ENCODE assay signal across 18 mouse cellular contexts in genomic region chr7:45169495-45169894, GRCm38 (mm10). TPM values are rescaled to one million over a fixed set of nuclear protein-coding genes. Genes with fewer than 3 reads are reported as not detected.
DNase-seq lines count a peak whose midpoint lies in the region; TF ChIP-seq lines count a peak whose summit lies in the region.
"Had no signal": no experiment of that assay in that cellular context is flagged by ENCODE, and none has a peak within 500 bp of the region (broad histone marks: within the 10 kb centered on the region; RNA-seq: fewer than 3 reads in every experiment).

No protein-coding gene starts in this region.

- peak overlapping the region; percentile 94 for H3K27ac ChIP-seq in layer of hippocampus, adult 2 months
- H3K27ac ChIP-seq: embryonic facial prominence, embryonic 10.5 days; liver, embryonic 13.5 days; midbrain, embryonic 13.5 days; neural tube, embryonic 13.5 days had no signal

- no peak for TF ChIP-seq CTCF in layer of hippocampus, adult 2 months (conservative IDR thresholded peaks at IDR 0.05)

- DNase-seq in layer of hippocampus, adult 11-12 months (ENCODE audit: low spot score): peak; percentile 71
- no peak for DNase-seq in layer of hippocampus, adult 9-10 months (ENCODE audit: low spot score)
- peak; percentile 43 to 47 for DNase-seq in B cell, adult 2 months
- peak; percentile 64 for DNase-seq in cerebellum, adult 8-10 months
- DNase-seq in layer of hippocampus, adult 2 months (ENCODE audit: low spot score in 2 of 2): peak; percentile 77 to 80
- no peak for DNase-seq in urinary bladder, adult 2 months (ENCODE audit: low spot score)
- DNase-seq in urinary bladder, postnatal 4 days (ENCODE audit: low spot score in 2 of 2): no peak
- DNase-seq: kidney, postnatal 36 days; liver, embryonic 13.5 days; lung, postnatal 14 days had no signal

- H3K4me3 ChIP-seq in layer of hippocampus, adult 2 months: peak overlapping the region; percentile 26; the same call in 1 of the 2 replicates
- H3K4me3 ChIP-seq: embryonic facial prominence, embryonic 10.5 days; liver, embryonic 13.5 days; midbrain, embryonic 13.5 days had no signal

RNA-seq across cellular contexts. Expression of gene Slc17a7, which starts 5.7 kb away (rescaled TPM):
- 1,000 to 10,000 TPM; 1,342 to 1,423 TPM for total RNA-seq in layer of hippocampus, adult 2 months (2021)
- polyA plus RNA-seq in urinary bladder, adult 2 months (2012; rRNA removed): 0.03 and 0.04 TPM in 2 replicates
- total RNA-seq: hematopoietic stem cell, adult 5-6 weeks had no signal
- polyA plus RNA-seq: CD4-positive, CD25-positive, alpha-beta regulatory T cell, adult 4 months; intestine, embryonic 16.5 days; liver, embryonic 13.5 days; stomach, embryonic 14.5 days had no signal

RNA-seq across cellular contexts. Expression of gene Gfy, which starts 9.9 kb away (rescaled TPM):
- under 1 TPM in 1 of 2 experiments, not detected in 1; 0.20 TPM for total RNA-seq in layer of hippocampus, adult 2 months (2021)
- polyA plus RNA-seq in urinary bladder, adult 2 months (2012; rRNA removed): 0.03 TPM in 1 of 2 replicates, not detected in the other
- total RNA-seq: hematopoietic stem cell, adult 5-6 weeks had no signal
- polyA plus RNA-seq: CD4-positive, CD25-positive, alpha-beta regulatory T cell, adult 4 months; intestine, embryonic 16.5 days; liver, embryonic 13.5 days; midbrain, embryonic 13.5 days; neural tube, embryonic 13.5 days; stomach, embryonic 14.5 days had no signal

RNA-seq across cellular contexts. Expression of gene Pth2, which starts 11.3 kb away (rescaled TPM):
- not detected for total RNA-seq in layer of hippocampus, adult 2 months (2021)
- not detected in 2 replicates for polyA plus RNA-seq in urinary bladder, adult 2 months (2012; rRNA removed)
- total RNA-seq: hematopoietic stem cell, adult 5-6 weeks; left cerebral cortex, postnatal 36 days had no signal
- polyA plus RNA-seq: CD4-positive, CD25-positive, alpha-beta regulatory T cell, adult 4 months; embryonic facial prominence, embryonic 10.5 days; intestine, embryonic 16.5 days; liver, embryonic 13.5 days; neural tube, embryonic 13.5 days; stomach, embryonic 14.5 days had no signal

RNA-seq across cellular contexts. Expression of gene Aldh16a1, which starts 15.1 kb away (rescaled TPM):
- 10 to 100 TPM; 13.2 to 13.3 TPM for total RNA-seq in layer of hippocampus, adult 2 months (2021)
- polyA plus RNA-seq in urinary bladder, adult 2 months (2012; rRNA removed): 27.7 and 30.9 TPM in 2 replicates

RNA-seq across cellular contexts. Expression of gene Pih1d1, which starts 15.4 kb away (rescaled TPM):
- 10 to 100 TPM; 43.0 to 46.1 TPM for total RNA-seq in layer of hippocampus, adult 2 months (2021)
- 48.3 and 58.3 TPM in 2 replicates for polyA plus RNA-seq in urinary bladder, adult 2 months (2012; rRNA removed)

Comparison
In these comparisons a context has a peak if more than half of its experiments do, and no peak if none do; other contexts are left out.
1. DNase-seq: peak in layer of hippocampus, adult 11-12 months (single experiment), B cell, adult 2 months (2 of 2), cerebellum, adult 8-10 months (single experiment) and layer of hippocampus, adult 2 months (2 of 2); none in layer of hippocampus, adult 9-10 months (single experiment), urinary bladder, adult 2 months (single experiment) and urinary bladder, postnatal 4 days (0 of 2).